Mouse (Mus musculus) G1E (cell line): ENCODE data around the gene Nlgn2. TPM values are rescaled to one million over a fixed set of nuclear protein-coding genes. Genes with fewer than 3 reads are reported as not detected.

Experiments used
- ATAC-seq: 2 replicates; pipeline ENCODE4 v1.8.0; 2016; ENCODE audit warnings: mild to moderate bottlenecking; ENCODE audit not compliant: insufficient number of reproducible peaks, poor library complexity, low FRiP score, severe bottlenecking; ENCODE audit errors: extremely low read depth
- DNase-seq: peaks from one replicate; pipeline ENCODE4 v3.0.0; 2012; ENCODE audit warnings: low spot score
- H3K27me3 ChIP-seq: 2 replicates; pipeline ENCODE4 v1.6.1; 2012; ENCODE audit warnings: mild to moderate bottlenecking, low read length, inconsistent platforms; ENCODE audit not compliant: insufficient read depth
- H3K36me3 ChIP-seq: replicated peaks from 2 replicates; pipeline ENCODE3; 2012; ENCODE audit warnings: mild to moderate bottlenecking, inconsistent platforms
- H3K4me1 ChIP-seq: 2 replicates; pipeline ENCODE4 v1.6.1; 2012; ENCODE audit warnings: low read depth, low read length, inconsistent platforms, mixed read lengths; ENCODE audit not compliant: insufficient read depth
- H3K4me3 ChIP-seq: 2 replicates; pipeline ENCODE4 v1.5.1; 2012; ENCODE audit warnings: low read depth, mild to moderate bottlenecking, inconsistent platforms, low read length, moderate library complexity, mixed read lengths
- H3K9me3 ChIP-seq: replicated peaks from 2 replicates; pipeline ENCODE4 v1.6.1; 2012; ENCODE audit warnings: inconsistent platforms
- CTCF ChIP-seq: IDR thresholded peaks from 2 replicates; pipeline ENCODE4 v1.5.1; 2012; ENCODE audit warnings: low read depth, low read length, inconsistent platforms, mixed read lengths
- GATA1 ChIP-seq: IDR thresholded peaks from 2 replicates; pipeline ENCODE4 v1.6.1; 2012; ENCODE audit warnings: borderline replicate concordance, low read length, inconsistent platforms, mixed read lengths
- GATA2 ChIP-seq: IDR thresholded peaks from 2 replicates; pipeline ENCODE4 v1.6.1; 2012; ENCODE audit warnings: low read depth, low read length, inconsistent platforms, borderline replicate concordance
- POLR2AphosphoS5 ChIP-seq: IDR thresholded peaks from 2 replicates; pipeline ENCODE4 v1.6.1; 2012; ENCODE audit warnings: low read depth, low read length, inconsistent platforms; ENCODE audit not compliant: insufficient replicate concordance
- TAL1 ChIP-seq: conservative IDR thresholded peaks from 2 replicates; pipeline ENCODE4 v1.6.1; 2012; ENCODE audit warnings: low read depth, low read length, inconsistent platforms, mixed read lengths
- polyA plus RNA-seq: library from polyadenylated mRNA; stranded (reverse); fragments of >175 nt; gene quantifications from 2 replicates; pipeline ENCODE4 v1.2.3, GENCODE M21; 2012
- total RNA-seq, 2 experiments: library from RNA; stranded (forward) in 1 of 2; stranded (reverse) in 1 of 2; fragments of 200-1000 nt in 1 of 2; fragments of >200 nt in 1 of 2; fragmentation: Nextera tagmentation in 1 of 2; gene quantifications; 2 replicates each; pipeline ENCODE4 v1.2.3; 2014 to 2017

Nlgn2 gene
- total and polyA plus RNA-seq, 3 experiments = 0.93 to 3.1 (median 3.0) TPM

DNA sequence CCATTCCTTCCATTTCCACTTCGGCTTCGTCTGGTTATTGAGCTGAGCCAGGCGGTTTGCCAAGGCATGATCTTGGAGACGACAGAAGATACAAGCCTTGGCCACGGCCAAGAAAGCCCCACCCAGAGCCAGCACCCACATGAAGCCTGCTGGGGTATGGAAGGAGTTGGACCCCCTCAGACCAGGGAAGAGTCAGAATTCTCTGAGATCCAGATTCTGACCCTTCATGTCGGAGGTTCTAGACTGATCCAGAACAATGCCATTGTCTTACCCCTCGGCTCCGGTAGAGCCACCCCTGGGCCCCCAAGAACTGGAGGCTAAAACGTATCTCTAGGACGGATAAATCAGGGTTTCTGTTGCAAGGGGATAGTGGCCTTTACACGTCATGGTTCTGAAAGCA lies 40.3 kb upstream of the Nlgn2 start, which contains the start of gene Tmem95:
Gene Tmem95 (minus strand): TSS at position 141 of the 400 bp plus-strand sequence.
- no peak within 1 kb of the TSS; the same call in 1 of the 2 replicates for H3K4me3 ChIP-seq
- DNase-seq (no peak), ATAC-seq (no peak)
- peaks cover 25% of the 10 kb centered on the region for H3K36me3 ChIP-seq
- H3K4me1 ChIP-seq = peaks cover 56% of the 10 kb centered on the region
- TF ChIP-seq GATA2 (no peak), POLR2AphosphoS5 (no peak), GATA1 (no peak), CTCF (no peak), TAL1 (no peak)
- no peaks in the 10 kb centered on the region for H3K9me3 ChIP-seq
- H3K27me3 ChIP-seq = peaks cover 15% of the 10 kb centered on the region

DNA sequence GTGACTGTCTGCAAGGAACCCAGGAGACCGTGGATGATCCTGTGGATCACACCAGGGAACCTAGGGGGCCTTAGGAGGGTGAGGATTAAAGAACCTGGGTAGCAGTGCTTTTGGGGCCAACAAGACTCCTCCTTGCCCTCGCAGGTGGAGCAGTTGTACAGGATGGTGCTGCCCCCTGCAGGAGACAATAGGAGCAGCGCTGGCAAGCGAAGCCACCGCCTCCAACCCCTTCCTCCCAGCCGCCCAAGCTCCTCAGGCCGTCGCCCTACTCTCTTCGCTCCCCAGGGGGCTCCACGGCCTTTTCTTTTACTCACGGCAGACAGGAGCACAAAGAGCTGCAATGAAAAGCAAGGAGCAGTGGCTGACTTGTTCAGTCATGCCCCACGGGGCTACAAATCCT lies 39.3 kb upstream of the Nlgn2 start:
- Histone ChIP-seq H3K9me3 (no peaks in the 10 kb centered on the region), H3K27me3 (peaks cover 19% of the 10 kb centered on the region), H3K4me3 (no peak overlapping the region; the same call in 1 of the 2 replicates), H3K4me1 (peaks cover 52% of the 10 kb centered on the region), H3K36me3 (peaks cover 15% of the 10 kb centered on the region)
- DNase-seq (peak; percentile 64), ATAC-seq (no peak; the same call in 1 of the 2 replicates)
- TF ChIP-seq GATA1 (no peak), POLR2AphosphoS5 (no peak), TAL1 (no peak), CTCF (peak; percentile 90), GATA2 (no peak)

GRCm38 (mm10) chr11:69876186-69876585 lies 38.6 kb upstream of the Nlgn2 start:
- no peak for DNase-seq
- Histone ChIP-seq H3K9me3 (no peaks in the 10 kb centered on the region), H3K4me1 (peaks cover 45% of the 10 kb centered on the region), H3K36me3 (peaks cover 8% of the 10 kb centered on the region), H3K27me3 (peaks cover 21% of the 10 kb centered on the region), H3K4me3 (no peak overlapping the region)
- TF ChIP-seq TAL1 (no peak), POLR2AphosphoS5 (no peak), GATA1 (no peak), CTCF (no peak), GATA2 (no peak)
- no peak for ATAC-seq

GRCm38 (mm10) chr11:69872451-69872850 lies 34.9 kb upstream of the Nlgn2 start:
- TF ChIP-seq POLR2AphosphoS5 = no peak
- TF ChIP-seq TAL1 = no peak
- TF ChIP-seq GATA2 = no peak
- no peak for TF ChIP-seq GATA1
- no peak for TF ChIP-seq CTCF
- Histone ChIP-seq H3K27me3 (peaks cover 26% of the 10 kb centered on the region), H3K36me3 (no peaks in the 10 kb centered on the region), H3K9me3 (no peaks in the 10 kb centered on the region), H3K4me3 (no peak overlapping the region), H3K4me1 (peaks cover 16% of the 10 kb centered on the region)
- ATAC-seq = no peak
- no peak for DNase-seq

GRCm38 (mm10) chr11:69871822-69872221 lies 34.2 kb upstream of the Nlgn2 start:
- no peak overlapping the region for H3K4me3 ChIP-seq
- peaks cover 16% of the 10 kb centered on the region for H3K4me1 ChIP-seq

GRCm38 (mm10) chr11:69870289-69871069 lies 32.9 kb upstream of the Nlgn2 start:
- Histone ChIP-seq H3K9me3 (no peaks in the 10 kb centered on the region), H3K4me3 (no peak overlapping the region), H3K27me3 (peaks cover 43% of the 10 kb centered on the region), H3K36me3 (no peaks in the 10 kb centered on the region), H3K4me1 (peaks cover 8% of the 10 kb centered on the region; the same call in 1 of the 2 replicates)
- DNase-seq (no peak), ATAC-seq (no peak)
- TF ChIP-seq POLR2AphosphoS5 (no peak), CTCF (no peak), GATA1 (no peak), GATA2 (no peak), TAL1 (no peak)

More at GRCm38 (mm10) chr11:69871822-69872221, 34.2 kb upstream of the Nlgn2 start:
- no peaks in the 10 kb centered on the region for H3K36me3 ChIP-seq
- TF ChIP-seq GATA1 = no peak
- H3K27me3 ChIP-seq = peaks cover 32% of the 10 kb centered on the region
- DNase-seq (no peak), ATAC-seq (no peak)
- H3K9me3 ChIP-seq = no peaks in the 10 kb centered on the region
